Mouse (Mus musculus): ENCODE results near the gene Lyz2. TPM values are rescaled to one million over a fixed set of nuclear protein-coding genes. Genes with fewer than 3 reads are reported as not detected.

Gene Lyz2
- 27.2 and 32.0 TPM in 2 replicates for polyA plus RNA-seq (2015; fragmentation: Nextera tagmentation; extraction: Ambion mirVana)

DNA sequence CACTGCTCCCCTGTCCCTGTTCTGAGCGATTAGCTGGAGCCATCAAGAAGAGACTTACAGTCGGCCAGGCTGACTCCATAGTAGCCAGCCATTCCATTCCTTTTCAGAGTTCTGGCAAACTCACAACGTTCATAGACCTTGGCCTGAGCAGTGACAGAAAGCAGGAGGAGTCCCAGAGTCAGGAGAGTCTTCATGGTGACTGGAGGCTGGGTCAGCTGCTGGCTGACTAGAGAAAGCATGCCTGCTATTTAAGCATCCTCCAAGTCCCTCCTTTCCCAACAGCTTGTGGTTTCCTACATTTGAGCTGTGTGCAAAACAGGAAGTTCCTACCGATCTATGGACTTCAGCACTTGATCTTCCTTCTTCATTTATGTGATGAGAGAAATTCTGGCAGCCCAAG, at the start of gene Lyz2:
Gene Lyz2, minus strand, starts transcription at position 273 of the 400 bp plus-strand sequence.
- WGBS, result 69% methylated on average over 4 of the region's 4 CpGs
- H3K27ac ChIP-seq, result no peak within 1 kb of the TSS
- no peak within 1 kb of the TSS for H3K4me3 ChIP-seq
- H3K4me2 ChIP-seq, result no peak within 1 kb of the TSS
- H3K27me3 ChIP-seq (replicated peaks), result no peaks in the 10 kb centered on the region
- ATAC-seq (replicated peaks), result no peak
- no peak within 1 kb of the TSS for H3K9ac ChIP-seq
- H3K9me3 ChIP-seq, result no peaks in the 10 kb centered on the region
- H3K36me3 ChIP-seq (replicated peaks), result no peaks in the 10 kb centered on the region
- no peaks in the 10 kb centered on the region for H3K4me1 ChIP-seq

GRCm38 (mm10) chr10:117330521-117330920, 48.4 kb upstream of the Lyz2 start:
- no peak overlapping the region for H3K9ac ChIP-seq
- no peak overlapping the region for H3K27ac ChIP-seq
- no peaks in the 10 kb centered on the region for H3K27me3 ChIP-seq (replicated peaks)
- ATAC-seq (replicated peaks), result no peak
- no peaks in the 10 kb centered on the region for H3K4me1 ChIP-seq
- no peak overlapping the region for H3K4me3 ChIP-seq
- H3K4me2 ChIP-seq, result no peak overlapping the region
- no peaks in the 10 kb centered on the region for H3K9me3 ChIP-seq
- no peaks in the 10 kb centered on the region for H3K36me3 ChIP-seq (replicated peaks)
- 82% methylated on average over 5 of the region's 5 CpGs for WGBS

DNA sequence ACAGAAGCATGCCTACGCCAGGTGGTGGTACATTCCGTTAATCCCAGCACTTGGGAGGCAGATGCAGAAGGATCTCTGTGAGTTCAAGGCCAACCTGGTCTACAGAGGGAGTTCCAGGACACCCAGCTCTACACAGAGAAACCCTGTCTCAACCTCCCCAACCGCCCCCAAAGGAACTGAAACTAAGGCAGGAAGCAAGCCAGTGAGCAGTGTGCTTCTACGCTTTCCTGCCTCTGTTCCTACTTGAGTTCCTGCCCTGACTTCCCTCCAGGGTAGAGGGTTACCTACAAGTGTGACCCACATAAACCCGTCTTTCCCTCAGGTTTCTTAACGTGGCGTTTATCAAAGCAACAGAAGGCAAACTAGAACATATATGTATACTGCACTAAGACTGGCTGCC, 41.7 kb upstream of the Lyz2 start:
- no peaks in the 10 kb centered on the region for H3K27me3 ChIP-seq (replicated peaks)
- WGBS, result 90% methylated on average over 7 of the region's 7 CpGs

DNA sequence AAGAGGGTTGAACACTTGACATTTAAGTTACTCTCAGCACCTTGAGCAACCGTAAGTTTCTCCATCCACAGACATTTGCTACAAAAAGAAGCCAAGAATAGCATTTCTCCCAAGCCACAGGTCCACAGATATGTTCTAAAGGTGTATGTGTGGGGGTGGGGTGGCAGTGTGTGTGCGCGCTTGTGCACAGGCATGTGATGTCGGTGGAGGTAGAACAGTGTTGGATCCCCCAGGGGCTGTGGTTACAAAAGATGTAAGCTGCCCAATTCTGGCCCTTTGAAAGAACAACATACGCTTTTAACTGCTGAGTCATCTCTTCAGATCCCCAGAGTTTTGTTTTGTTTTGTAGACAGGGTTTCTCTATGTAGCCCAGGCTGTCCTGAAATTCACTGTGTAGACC, 40.5 kb upstream of the Lyz2 start:
- Histone ChIP-seq H3K4me1 (no peaks in the 10 kb centered on the region), H3K27me3 (replicated peaks) (no peaks in the 10 kb centered on the region), H3K4me2 (no peak overlapping the region), H3K4me3 (no peak overlapping the region), H3K27ac (no peak overlapping the region), H3K9ac (no peak overlapping the region), H3K36me3 (replicated peaks) (no peaks in the 10 kb centered on the region), H3K9me3 (no peaks in the 10 kb centered on the region)
- WGBS, result 94% methylated on average over 5 of the region's 5 CpGs
- no peak for ATAC-seq (replicated peaks)

More for the DNA sequence above, 41.7 kb upstream of the Lyz2 start:
- Histone ChIP-seq H3K4me2 (no peak overlapping the region), H3K9ac (no peak overlapping the region), H3K4me1 (no peaks in the 10 kb centered on the region), H3K4me3 (no peak overlapping the region), H3K9me3 (no peaks in the 10 kb centered on the region), H3K36me3 (replicated peaks) (no peaks in the 10 kb centered on the region), H3K27ac (no peak overlapping the region)
- ATAC-seq (replicated peaks), result no peak

- no peak overlapping the region for H3K9ac ChIP-seq
- no peaks in the 10 kb centered on the region for H3K9me3 ChIP-seq
- no peaks in the 10 kb centered on the region for H3K27me3 ChIP-seq (replicated peaks)
- 60% methylated on average over 3 of the region's 3 CpGs for WGBS
- H3K4me3 ChIP-seq, result no peak overlapping the region
- H3K27ac ChIP-seq, result no peak overlapping the region
- H3K36me3 ChIP-seq (replicated peaks), result no peaks in the 10 kb centered on the region
- ATAC-seq (replicated peaks), result no peak
- H3K4me1 ChIP-seq, result no peaks in the 10 kb centered on the region
- no peak overlapping the region for H3K4me2 ChIP-seq
Observed at GRCm38 (mm10) chr10:117320571-117320981, 38.5 kb upstream of the Lyz2 start.

GRCm38 (mm10) chr10:117316391-117316790, 34.3 kb upstream of the Lyz2 start:
- H3K27ac ChIP-seq, result no peak overlapping the region
- no peak overlapping the region for H3K4me2 ChIP-seq
- H3K36me3 ChIP-seq (replicated peaks), result no peaks in the 10 kb centered on the region
- no peak for ATAC-seq (replicated peaks)
- H3K4me3 ChIP-seq, result no peak overlapping the region
- 91% methylated on average over 11 of the region's 11 CpGs for whole genome bisulfite sequencing
- no peak overlapping the region for H3K9ac ChIP-seq
- H3K9me3 ChIP-seq, result no peaks in the 10 kb centered on the region
- H3K4me1 ChIP-seq, result no peaks in the 10 kb centered on the region
- H3K27me3 ChIP-seq (replicated peaks), result no peaks in the 10 kb centered on the region

- H3K4me2 ChIP-seq, result no peak overlapping the region
- H3K27ac ChIP-seq, result no peak overlapping the region
- ATAC-seq (replicated peaks), result no peak
- no peaks in the 10 kb centered on the region for H3K36me3 ChIP-seq (replicated peaks)
- no peaks in the 10 kb centered on the region for H3K27me3 ChIP-seq (replicated peaks)
- no peaks in the 10 kb centered on the region for H3K9me3 ChIP-seq
- 92% methylated on average over 2 of the region's 2 CpGs for whole genome bisulfite sequencing
- no peaks in the 10 kb centered on the region for H3K4me1 ChIP-seq
- no peak overlapping the region for H3K9ac ChIP-seq
- H3K4me3 ChIP-seq, result no peak overlapping the region
Observed at GRCm38 (mm10) chr10:117313133-117313532, 31.0 kb upstream of the Lyz2 start.

DNA sequence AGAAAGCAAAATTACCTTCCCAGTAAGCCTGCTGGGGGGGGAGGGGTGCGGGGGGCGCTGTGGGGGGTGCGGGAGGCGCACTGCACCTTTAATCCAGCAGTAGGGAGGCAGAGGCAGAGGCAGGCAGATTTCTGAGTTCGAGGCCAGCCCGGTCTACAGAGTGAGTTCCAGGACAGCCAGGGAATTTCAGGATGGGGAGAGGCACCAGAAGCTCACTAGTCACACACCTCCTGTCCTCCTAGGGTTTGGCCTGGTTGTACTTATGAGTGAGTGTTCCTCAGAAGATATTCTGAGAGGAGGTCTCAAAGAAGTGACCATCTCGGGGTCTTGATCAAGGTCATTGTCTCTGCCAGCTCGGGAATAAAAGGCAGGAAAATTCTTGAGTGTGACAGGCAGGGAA, 30.0 kb upstream of the Lyz2 start:
- Histone ChIP-seq H3K4me1 (no peaks in the 10 kb centered on the region), H3K36me3 (replicated peaks) (no peaks in the 10 kb centered on the region), H3K27ac (no peak overlapping the region), H3K27me3 (replicated peaks) (no peaks in the 10 kb centered on the region), H3K9ac (no peak overlapping the region), H3K9me3 (no peaks in the 10 kb centered on the region), H3K4me3 (no peak overlapping the region), H3K4me2 (no peak overlapping the region)
- 88% methylated on average over 8 of the region's 8 CpGs for WGBS
- no peak for ATAC-seq (replicated peaks)

- no peaks in the 10 kb centered on the region for H3K9me3 ChIP-seq
- H3K9ac ChIP-seq, result no peak overlapping the region
- no peaks in the 10 kb centered on the region for H3K27me3 ChIP-seq (replicated peaks)
- WGBS, result 86% methylated on average over 5 of the region's 5 CpGs
- no peak overlapping the region for H3K4me3 ChIP-seq
- no peaks in the 10 kb centered on the region for H3K36me3 ChIP-seq (replicated peaks)
- no peaks in the 10 kb centered on the region for H3K4me1 ChIP-seq
- H3K4me2 ChIP-seq, result no peak overlapping the region
- no peak overlapping the region for H3K27ac ChIP-seq
- no peak for ATAC-seq (replicated peaks)
Observed at GRCm38 (mm10) chr10:117304371-117304770, 22.2 kb upstream of the Lyz2 start.

DNA sequence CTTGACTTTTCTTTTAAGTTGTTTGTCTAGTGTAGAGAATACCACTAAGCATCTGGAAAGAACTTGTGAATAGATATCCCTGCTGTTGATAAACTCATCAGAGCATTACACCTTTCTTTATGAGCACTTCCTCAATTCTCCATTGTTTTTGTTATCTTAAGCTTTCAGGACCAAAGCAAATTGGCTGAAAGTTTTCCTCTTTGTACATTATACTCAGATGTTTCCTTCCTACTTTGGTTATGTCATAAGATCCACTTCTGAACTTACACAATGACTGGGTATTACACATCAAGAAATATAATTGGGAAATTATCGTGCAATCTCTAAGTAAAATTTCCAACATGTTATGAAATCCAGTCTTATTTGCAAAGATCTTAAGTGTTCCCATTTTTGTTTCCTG, 19.6 kb upstream of the Lyz2 start:
- Histone ChIP-seq H3K27ac (no peak overlapping the region), H3K9me3 (no peaks in the 10 kb centered on the region), H3K4me3 (no peak overlapping the region), H3K27me3 (replicated peaks) (no peaks in the 10 kb centered on the region), H3K4me2 (no peak overlapping the region), H3K4me1 (no peaks in the 10 kb centered on the region), H3K36me3 (replicated peaks) (no peaks in the 10 kb centered on the region), H3K9ac (no peak overlapping the region)
- no peak for ATAC-seq (replicated peaks)
- WGBS, result 95% methylated on average over 1 of the region's 1 CpGs

GRCm38 (mm10) chr10:117299901-117300520, 17.9 kb upstream of the Lyz2 start:
- H3K9ac ChIP-seq, result no peak overlapping the region
- no peaks in the 10 kb centered on the region for H3K27me3 ChIP-seq (replicated peaks)
- no peak overlapping the region for H3K27ac ChIP-seq
- H3K4me1 ChIP-seq, result no peaks in the 10 kb centered on the region
- H3K36me3 ChIP-seq (replicated peaks), result no peaks in the 10 kb centered on the region
- no peak for ATAC-seq (replicated peaks)
- H3K4me2 ChIP-seq, result no peak overlapping the region
- H3K9me3 ChIP-seq, result no peaks in the 10 kb centered on the region
- H3K4me3 ChIP-seq, result no peak overlapping the region
- WGBS, result 88% methylated on average over 5 of the region's 5 CpGs

GRCm38 (mm10) chr10:117299106-117299505, 17.0 kb upstream of the Lyz2 start:
- 87% methylated on average over 4 of the region's 4 CpGs for WGBS
- no peak overlapping the region for H3K27ac ChIP-seq
- ATAC-seq (replicated peaks), result no peak
- H3K9me3 ChIP-seq, result no peaks in the 10 kb centered on the region
- no peak overlapping the region for H3K9ac ChIP-seq
- no peaks in the 10 kb centered on the region for H3K4me1 ChIP-seq
- H3K4me2 ChIP-seq, result no peak overlapping the region
- no peak overlapping the region for H3K4me3 ChIP-seq
- no peaks in the 10 kb centered on the region for H3K27me3 ChIP-seq (replicated peaks)
- H3K36me3 ChIP-seq (replicated peaks), result no peaks in the 10 kb centered on the region

- no peaks in the 10 kb centered on the region for H3K27me3 ChIP-seq (replicated peaks)
- H3K9me3 ChIP-seq, result no peaks in the 10 kb centered on the region
- H3K27ac ChIP-seq, result no peak overlapping the region
- no peaks in the 10 kb centered on the region for H3K4me1 ChIP-seq
- no peak for ATAC-seq (replicated peaks)
- no peak overlapping the region for H3K9ac ChIP-seq
- WGBS, result 85% methylated on average over 6 of the region's 6 CpGs
- no peak overlapping the region for H3K4me3 ChIP-seq
- no peak overlapping the region for H3K4me2 ChIP-seq
- H3K36me3 ChIP-seq (replicated peaks), result no peaks in the 10 kb centered on the region
Observed at GRCm38 (mm10) chr10:117298336-117298735, 16.2 kb upstream of the Lyz2 start.

Data from midbrain, embryonic 15.5 days (tissue).